Mouse (Mus musculus): ENCODE measurements around the gene Doc2b.

- no peak for TF ChIP-seq GATA1 (IDR thresholded peaks at IDR 0.05; ENCODE audit: low read length)
- TF ChIP-seq TAL1 (IDR thresholded peaks at IDR 0.05; ENCODE audit: low read length): no peak
These were observed 2.5 kb downstream of the Doc2b start for GRCm38 (mm10) chr11:75793351-75793750.
